Mouse (Mus musculus) MEL (cell line): ENCODE results near the gene Cdh5.
"Not testable (repeated sequence)": the region's sequence is repeated elsewhere in the genome, so short reads cannot be mapped to it uniquely, and the experiment has no call there.

Source experiments
- CTCF ChIP-seq, 3 experiments: IDR thresholded peaks in 2 of 3; conservative IDR thresholded peaks in 1 of 3; 2 replicates each; pipeline ENCODE4 v1.5.1; 2011 to 2012; ENCODE audit warnings: low read length in 3 of 3, low read depth in 2 of 3, mild to moderate bottlenecking in 2 of 3, improper control_type of control experiment in 1 of 3, inconsistent platforms in 1 of 3, mixed read lengths in 1 of 3, moderate library complexity in 1 of 3; ENCODE audit not compliant: control insufficient read depth in 1 of 3, insufficient read depth in 1 of 3, poor library complexity in 1 of 3, severe bottlenecking in 1 of 3
- E2F4 ChIP-seq: IDR thresholded peaks from 2 replicates; pipeline ENCODE4 v1.6.1; 2011; ENCODE audit warnings: low read depth, low read length, improper control_type of control experiment, borderline replicate concordance
- SIN3A ChIP-seq: IDR thresholded peaks from 2 replicates; pipeline ENCODE4 v1.6.1; 2012; ENCODE audit warnings: low read length, improper control_type of control experiment, inconsistent platforms
- TBP ChIP-seq: IDR thresholded peaks from 2 replicates; pipeline ENCODE4 v1.8.0; 2011; ENCODE audit warnings: low read depth, low read length, improper control_type of control experiment

DNA sequence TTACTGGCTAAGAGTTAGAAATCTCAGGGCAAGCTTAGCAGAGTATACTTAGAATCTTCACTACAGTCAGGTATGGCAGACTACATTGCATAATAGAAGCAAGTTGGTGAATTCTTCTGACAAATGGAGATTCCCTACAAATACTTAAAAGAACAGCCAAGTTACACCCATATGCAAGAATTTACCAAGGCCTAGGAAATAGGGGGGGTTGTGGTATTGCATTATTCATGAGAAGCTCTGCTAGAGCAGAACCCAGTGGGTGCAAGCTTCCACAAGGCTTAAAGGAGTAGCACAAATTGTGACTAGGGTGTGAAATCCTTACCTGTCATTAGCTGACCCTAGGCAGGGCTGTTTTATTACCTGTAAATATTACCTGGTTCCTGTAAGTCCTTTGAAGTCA, 13.5 kb upstream of the Cdh5 start:
- not testable (repeated sequence) for TF ChIP-seq E2F4; TBP; CTCF (IDR thresholded peaks at IDR 0.05 in 2 of 3, conservative IDR thresholded peaks at IDR 0.05 in 1 of 3; ENCODE audit: control insufficient read depth in 1 of 3, insufficient read depth in 1 of 3, low read depth in 2 of 3, low read length in 3 of 3, poor library complexity in 1 of 3, severe bottlenecking in 1 of 3); SIN3A
